Mouse (Mus musculus): ENCODE results near the gene Tnxb. TPM values are rescaled to one million over a fixed set of nuclear protein-coding genes. Genes with fewer than 3 reads are reported as not detected.

The Tnxb gene
- 0.09 to 0.22 TPM (median 0.22 TPM) in 3 of 4 replicates, not detected in the other for total RNA-seq (2023; ENCODE audit: inconsistent age)

DNA sequence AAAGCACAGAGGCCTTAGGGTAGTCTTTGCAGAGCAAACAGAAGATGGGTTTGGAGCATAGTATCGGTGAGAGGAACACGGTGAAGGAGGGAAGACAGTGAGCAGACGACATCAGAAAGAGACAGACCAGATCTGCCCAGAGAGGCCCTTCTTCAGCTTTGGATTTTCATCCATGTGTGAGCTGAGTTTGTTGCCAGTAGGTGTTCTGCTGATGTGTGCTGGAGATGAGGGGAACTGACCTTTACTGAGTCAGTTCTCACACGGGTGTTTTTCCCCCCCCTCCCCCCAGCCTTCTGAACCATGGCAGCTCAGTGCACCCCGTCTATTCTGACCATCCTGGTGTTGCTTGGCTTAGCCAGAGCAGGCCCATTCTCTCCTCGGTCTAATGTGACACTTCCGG lies at the start of gene Tnxb:
TSS of gene Tnxb (plus strand) at position 301 of the 400 bp plus-strand sequence.

DNA sequence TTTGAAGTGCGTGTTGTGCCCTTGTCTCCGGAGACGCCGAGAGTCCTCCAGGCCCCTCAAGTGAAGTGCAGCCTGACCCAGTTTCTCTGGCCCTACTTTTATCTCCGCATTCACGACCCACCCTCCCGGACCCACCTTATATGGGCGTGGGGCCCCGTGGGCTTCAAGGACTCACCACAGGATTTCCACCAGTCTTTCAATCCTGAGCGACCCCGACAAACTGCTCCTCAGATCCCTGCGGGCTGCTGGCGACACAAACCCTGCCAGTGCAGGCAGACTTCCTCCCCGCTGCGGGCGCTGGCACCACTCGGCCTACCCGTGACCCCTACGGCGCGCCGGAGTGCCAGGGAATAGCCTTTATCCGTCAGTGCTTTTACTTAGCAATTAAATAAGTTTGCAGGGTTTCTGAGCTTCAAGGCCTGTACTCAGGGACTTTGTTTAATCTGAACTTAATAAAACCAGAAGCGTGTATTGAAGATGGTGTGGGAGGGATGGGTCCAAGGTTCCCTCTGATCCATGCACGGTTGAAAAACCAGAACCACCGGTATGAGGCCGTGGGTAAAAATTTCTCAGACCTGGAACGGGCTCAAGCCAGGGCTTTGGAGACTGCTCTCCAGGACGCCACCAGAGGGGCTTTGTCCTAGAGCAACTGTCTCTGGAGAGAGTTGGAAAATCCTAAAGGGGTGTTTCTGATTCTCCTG lies 42.2 kb upstream of the Tnxb start, which contains the start of gene Ppt2:
TSS of gene Ppt2 (minus strand) at position 568 of the 701 bp plus-strand sequence.

DNA sequence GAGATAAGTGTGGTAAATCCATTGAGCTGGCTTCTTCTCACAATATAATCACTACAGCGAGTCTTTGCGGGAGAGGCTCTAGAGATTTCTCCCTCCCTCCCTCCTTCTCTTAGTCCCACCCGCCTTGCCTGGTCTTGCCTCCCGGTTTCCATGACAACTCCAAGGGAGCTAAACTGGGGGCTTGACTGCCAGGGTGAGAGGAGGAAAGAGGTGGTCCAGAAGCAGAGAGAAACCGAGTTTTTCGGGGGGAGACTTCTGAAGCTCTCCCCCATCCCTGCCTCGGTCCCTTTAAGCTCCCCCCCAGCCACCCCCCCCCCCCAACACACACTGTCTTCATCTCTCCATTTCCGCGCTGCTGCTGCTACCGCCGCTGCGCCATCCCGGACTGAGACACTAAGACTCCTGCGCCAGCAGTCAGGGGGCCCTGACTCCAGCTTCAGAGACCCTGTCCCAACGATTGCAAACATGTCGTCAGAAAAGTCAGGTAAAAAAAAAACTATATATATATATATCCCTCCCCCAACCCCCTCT lies 41.0 kb upstream of the Tnxb start, which contains the start of gene Prrt1:
TSS of gene Prrt1 (plus strand) at position 313 of the 531 bp plus-strand sequence.

DNA sequence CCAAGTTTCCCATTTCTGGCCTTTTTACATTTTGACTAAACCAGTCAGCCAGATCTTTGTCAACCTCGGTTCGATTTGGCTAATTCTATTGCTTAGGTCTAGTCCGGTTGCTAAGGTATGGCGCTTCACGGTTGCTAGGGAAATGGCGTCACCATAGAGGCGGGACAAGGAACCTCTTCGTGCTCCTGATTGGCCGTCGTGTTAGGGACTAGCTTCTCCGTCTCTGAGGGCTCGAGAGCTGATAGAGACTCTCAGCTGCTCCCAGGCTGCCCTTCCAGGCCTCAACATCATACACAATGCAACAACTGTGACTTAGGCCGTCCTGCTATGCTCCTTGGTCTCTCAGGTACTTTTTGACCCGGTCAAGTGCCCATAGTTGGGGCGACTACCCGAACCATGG lies 25.7 kb upstream of the Tnxb start, which contains the start of gene Fkbpl:
TSS of gene Fkbpl (plus strand) at position 157 of the 400 bp plus-strand sequence.

DNA sequence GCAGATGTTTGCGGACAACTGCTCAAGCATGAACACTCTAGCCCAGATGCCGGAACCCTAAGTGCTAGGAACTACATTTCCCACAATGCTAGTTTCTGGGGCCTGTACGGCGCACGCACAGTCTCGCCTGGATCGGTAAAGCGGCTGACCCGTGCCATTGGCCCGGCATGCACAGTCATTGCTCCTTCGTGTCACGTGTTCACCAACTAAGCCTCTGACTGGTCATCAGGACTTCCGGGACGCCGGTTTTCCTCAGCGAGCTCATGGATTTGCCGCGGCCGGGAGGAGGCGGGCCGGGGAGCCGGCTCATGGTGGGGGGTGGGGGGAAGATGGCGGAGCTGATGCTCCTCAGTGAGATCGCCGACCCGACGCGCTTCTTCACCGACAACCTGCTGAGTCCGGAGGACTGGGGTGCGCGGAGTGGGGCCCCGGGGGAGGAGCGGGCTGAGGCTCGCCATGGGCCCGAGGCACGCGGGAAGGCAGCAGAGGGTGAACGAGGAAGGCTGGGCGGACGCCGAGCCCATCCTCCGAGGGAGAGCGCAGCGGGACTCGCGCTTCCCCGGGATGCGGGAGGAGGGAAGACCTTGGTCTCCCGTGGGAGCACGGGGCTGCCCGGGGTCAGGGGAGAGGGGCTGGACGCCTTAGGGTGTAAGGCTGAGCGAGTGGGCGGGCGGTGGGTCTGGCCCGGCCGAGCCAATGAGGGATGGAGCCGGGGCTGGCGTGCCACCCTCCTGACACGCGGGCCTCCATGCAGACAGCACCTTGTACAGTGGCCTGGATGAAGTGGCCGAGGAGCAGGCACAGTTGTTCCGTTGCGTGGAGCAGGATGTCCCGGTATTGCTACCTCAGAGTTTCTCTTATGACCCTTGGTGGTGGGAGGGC lies 23.2 kb upstream of the Tnxb start, which contains the start of gene Atf6b:
TSS of gene Atf6b (plus strand) at position 241 of the 882 bp plus-strand sequence.

DNA sequence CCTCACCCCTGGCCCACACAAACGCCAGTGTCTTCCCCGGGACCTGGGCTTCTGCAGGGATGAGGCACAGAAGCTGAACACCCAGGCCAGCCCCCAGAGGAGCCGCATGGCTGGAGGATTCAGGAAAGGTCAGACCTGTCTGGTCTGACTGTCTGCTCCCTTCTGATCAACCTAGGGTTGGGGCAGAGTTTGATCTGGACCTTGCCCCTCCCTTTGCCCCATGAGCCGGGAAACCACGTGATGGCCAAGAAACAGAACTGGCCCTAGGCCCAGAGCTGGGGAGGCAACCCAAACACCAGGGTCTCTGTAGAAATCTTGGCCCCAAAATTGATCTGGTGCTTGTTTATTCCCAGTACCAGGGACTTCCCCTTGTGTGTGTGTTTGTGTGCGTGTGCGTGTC lies 73.4 kb downstream of the Tnxb start, which contains the start of gene C4b:
TSS of gene C4b (minus strand) at position 164 of the 400 bp plus-strand sequence.

Other genes with a start within 250 kb of the Tnxb start
- gene Btnl4, start 193.2 kb upstream of the Tnxb start, total RNA-seq (2023; ENCODE audit: inconsistent age): not detected in 4 replicates
- not detected in 4 replicates for gene Btnl6, start 153.2 kb upstream of the Tnxb start, total RNA-seq (2023; ENCODE audit: inconsistent age)
- gene Notch4, start 106.3 kb upstream of the Tnxb start, total RNA-seq (2023; ENCODE audit: inconsistent age): 0.21 to 2.0 TPM (median 1.6 TPM) in 4 replicates
- gene Gpsm3, start 80.7 kb upstream of the Tnxb start, total RNA-seq (2023; ENCODE audit: inconsistent age): 116 to 126 TPM (median 122 TPM) in 4 replicates
- gene Pbx2, start 79.3 kb upstream of the Tnxb start, total RNA-seq (2023; ENCODE audit: inconsistent age): 51.6 to 61.4 TPM (median 59.6 TPM) in 4 replicates
- gene Ager, start 72.7 kb upstream of the Tnxb start, total RNA-seq (2023; ENCODE audit: inconsistent age): 3.9 to 4.7 TPM (median 4.7 TPM) in 4 replicates
- 30.2 to 36.8 TPM (median 35.2 TPM) in 4 replicates for gene Rnf5, start 66.8 kb upstream of the Tnxb start, total RNA-seq (2023; ENCODE audit: inconsistent age)
- 58.3 to 69.5 TPM (median 62.3 TPM) in 4 replicates for gene Agpat1, start 66.3 kb upstream of the Tnxb start, total RNA-seq (2023; ENCODE audit: inconsistent age)
- gene Egfl8, start 54.6 kb upstream of the Tnxb start, total RNA-seq (2023; ENCODE audit: inconsistent age): 0.66 to 0.67 TPM in 2 of 4 replicates, not detected in the others
- 3.3 to 5.0 TPM (median 4.2 TPM) in 4 replicates for gene Ppt2, start 42.0 kb upstream of the Tnxb start, total RNA-seq (2023; ENCODE audit: inconsistent age)
- 0.84 TPM in 1 of 4 replicates, not detected in the others for gene Prrt1, start 41.0 kb upstream of the Tnxb start, total RNA-seq (2023; ENCODE audit: inconsistent age)
- 2.6 to 5.5 TPM (median 2.9 TPM) in 4 replicates for gene Fkbpl, start 25.8 kb upstream of the Tnxb start, total RNA-seq (2023; ENCODE audit: inconsistent age)
- 66.4 to 79.2 TPM (median 74.6 TPM) in 4 replicates for gene Atf6b, start 23.4 kb upstream of the Tnxb start, total RNA-seq (2023; ENCODE audit: inconsistent age)
- 1.8 to 3.2 TPM (median 2.4 TPM) in 4 replicates for gene C4b, start 73.3 kb downstream of the Tnxb start, total RNA-seq (2023; ENCODE audit: inconsistent age)
- not detected in 4 replicates for gene Cyp21a1, start 134.0 kb downstream of the Tnxb start, total RNA-seq (2023; ENCODE audit: inconsistent age)
- gene Stk19, start 166.4 kb downstream of the Tnxb start, total RNA-seq (2023; ENCODE audit: inconsistent age): 60.8 to 71.7 TPM (median 69.2 TPM) in 4 replicates
- 75.3 to 85.7 TPM (median 83.7 TPM) in 4 replicates for gene Dxo, start 166.5 kb downstream of the Tnxb start, total RNA-seq (2023; ENCODE audit: inconsistent age)
- 102 to 123 TPM (median 110 TPM) in 4 replicates for gene Skiv2l, start 179.7 kb downstream of the Tnxb start, total RNA-seq (2023; ENCODE audit: inconsistent age)
- 33.5 to 41.3 TPM (median 38.0 TPM) in 4 replicates for gene Nelfe, start 179.9 kb downstream of the Tnxb start, total RNA-seq (2023; ENCODE audit: inconsistent age)
- 0.54 TPM in 1 of 4 replicates, not detected in the others for gene Cfb, start 192.0 kb downstream of the Tnxb start, total RNA-seq (2023; ENCODE audit: inconsistent age)
- gene Zbtb12, start 208.9 kb downstream of the Tnxb start, total RNA-seq (2023; ENCODE audit: inconsistent age): 11.1 to 11.4 TPM (median 11.2 TPM) in 4 replicates
- gene Gm20547, start 211.5 kb downstream of the Tnxb start, total RNA-seq (2023; ENCODE audit: inconsistent age): 0.27 TPM in 1 of 4 replicates, not detected in the others
- gene C2, start 227.7 kb downstream of the Tnxb start, total RNA-seq (2023; ENCODE audit: inconsistent age): 1.8 to 3.4 TPM (median 2.8 TPM) in 4 replicates
- 152 to 164 TPM (median 157 TPM) in 4 replicates for gene Ehmt2, start 227.9 kb downstream of the Tnxb start, total RNA-seq (2023; ENCODE audit: inconsistent age)
- not detected in 4 replicates for gene Slc44a4, start 243.9 kb downstream of the Tnxb start, total RNA-seq (2023; ENCODE audit: inconsistent age)

Data from B cell, adult (primary cell).